Mouse (Mus musculus) frontal cortex, postnatal 25 days (tissue): ENCODE results near the gene Nos1ap.

Experiments used
- DNase-seq, 2 experiments: peaks; one replicate each; pipeline ENCODE4 v3.0.0; 2022; ENCODE audit warnings: low spot score in 2 of 2

The Nos1ap gene

GRCm38 (mm10) chr1:170546297-170546696, 43.4 kb downstream of the Nos1ap start:
- DNase-seq: no peak

DNA sequence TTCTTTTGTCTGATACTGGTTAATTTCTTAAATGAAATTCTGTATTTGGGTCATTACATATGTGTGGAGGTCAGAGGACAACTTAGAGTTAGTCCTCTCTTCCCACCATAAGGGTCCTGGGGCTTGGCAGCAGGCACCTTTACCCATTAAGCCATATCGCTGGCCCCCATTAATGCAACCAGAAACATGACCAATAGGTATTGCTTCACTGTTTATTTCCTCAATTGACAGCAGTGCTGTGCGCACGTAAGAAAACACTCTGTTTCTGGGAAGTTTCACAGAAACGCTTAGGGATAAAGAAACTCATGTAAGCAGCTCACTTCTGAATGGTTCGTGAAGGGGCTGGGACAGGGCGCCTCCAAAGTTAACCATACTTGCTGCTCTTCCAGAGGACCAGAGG, 44.4 kb downstream of the Nos1ap start:
- DNase-seq: no peak

- no peak for DNase-seq
Measured at GRCm38 (mm10) chr1:170539507-170539906, 50.2 kb downstream of the Nos1ap start.

GRCm38 (mm10) chr1:170538481-170539061, 51.1 kb downstream of the Nos1ap start:
- no peak for DNase-seq

GRCm38 (mm10) chr1:170536344-170536743, 53.3 kb downstream of the Nos1ap start:
- DNase-seq: no peak

GRCm38 (mm10) chr1:170535221-170535620, 54.4 kb downstream of the Nos1ap start:
- DNase-seq: no peak

DNA sequence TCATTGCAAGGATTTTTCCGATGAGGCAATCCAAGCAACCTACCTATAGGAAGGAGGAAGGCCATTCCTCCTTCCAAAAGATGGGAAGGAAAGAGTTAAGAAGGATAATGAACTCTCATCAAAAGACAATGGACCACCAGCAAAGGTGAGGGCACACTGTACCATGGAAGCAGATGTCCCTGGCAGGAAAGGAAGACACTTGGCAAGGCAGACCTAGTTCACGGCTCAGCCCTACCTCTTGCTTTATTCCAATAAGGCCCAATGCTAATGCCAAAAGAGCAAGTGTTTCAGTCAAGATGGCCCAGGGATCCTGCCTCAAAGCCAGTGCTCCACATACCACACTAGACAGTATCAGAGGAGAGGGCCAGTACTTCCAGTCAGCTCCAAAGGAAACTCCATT, 58.4 kb downstream of the Nos1ap start:
- no peak for DNase-seq

- no peak for DNase-seq
Measured at GRCm38 (mm10) chr1:170530456-170530855, 59.2 kb downstream of the Nos1ap start.

GRCm38 (mm10) chr1:170522891-170523290, 66.8 kb downstream of the Nos1ap start:
- no peak for DNase-seq

GRCm38 (mm10) chr1:170521520-170522205, 68.0 kb downstream of the Nos1ap start:
- DNase-seq: no peak

DNA sequence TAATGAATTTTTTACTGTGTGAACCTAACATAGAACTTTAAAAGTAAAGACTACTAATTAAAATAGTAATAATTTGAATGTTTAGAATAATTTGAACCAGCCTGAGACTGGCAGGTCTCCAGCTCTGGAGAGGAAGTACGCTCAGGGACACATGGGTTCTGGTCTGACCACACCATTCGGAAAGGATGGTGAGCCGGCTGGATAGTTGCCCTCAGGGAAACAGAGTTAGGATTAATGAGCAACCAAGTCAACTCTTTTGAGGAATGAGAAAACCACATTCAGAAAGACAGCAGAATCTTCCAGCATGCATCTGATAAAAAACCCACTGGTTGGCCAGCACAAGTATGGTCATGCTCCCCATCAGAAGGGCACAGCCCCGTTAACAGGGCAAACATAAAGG, 69.5 kb downstream of the Nos1ap start:
- no peak for DNase-seq

GRCm38 (mm10) chr1:170519631-170520030, 70.0 kb downstream of the Nos1ap start:
- no peak for DNase-seq

DNA sequence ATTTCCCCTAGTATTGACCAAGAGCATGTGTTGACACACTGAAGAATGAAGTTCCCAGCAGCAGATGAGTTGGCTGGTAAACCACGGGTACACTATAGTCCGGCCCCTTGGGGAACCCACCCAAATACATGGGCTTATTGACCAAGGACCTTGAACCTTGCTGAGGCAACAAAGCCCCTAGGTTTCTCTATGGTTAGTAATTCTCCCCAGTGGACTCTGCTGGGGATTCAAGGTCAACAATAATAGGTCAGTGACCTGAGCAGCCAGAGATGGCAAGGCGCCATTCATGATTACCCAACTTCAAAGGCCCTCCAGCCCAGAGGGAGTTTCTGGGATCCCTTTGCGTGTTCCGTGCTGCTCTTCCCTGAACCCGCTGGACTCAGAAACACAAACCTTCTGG, 73.5 kb downstream of the Nos1ap start:
- DNase-seq: no peak

- no peak for DNase-seq
Measured at GRCm38 (mm10) chr1:170515455-170515854, 74.2 kb downstream of the Nos1ap start.

GRCm38 (mm10) chr1:170514226-170514625, 75.4 kb downstream of the Nos1ap start:
- DNase-seq: no peak

- no peak for DNase-seq
Measured at GRCm38 (mm10) chr1:170512429-170513097, 77.1 kb downstream of the Nos1ap start.

DNA sequence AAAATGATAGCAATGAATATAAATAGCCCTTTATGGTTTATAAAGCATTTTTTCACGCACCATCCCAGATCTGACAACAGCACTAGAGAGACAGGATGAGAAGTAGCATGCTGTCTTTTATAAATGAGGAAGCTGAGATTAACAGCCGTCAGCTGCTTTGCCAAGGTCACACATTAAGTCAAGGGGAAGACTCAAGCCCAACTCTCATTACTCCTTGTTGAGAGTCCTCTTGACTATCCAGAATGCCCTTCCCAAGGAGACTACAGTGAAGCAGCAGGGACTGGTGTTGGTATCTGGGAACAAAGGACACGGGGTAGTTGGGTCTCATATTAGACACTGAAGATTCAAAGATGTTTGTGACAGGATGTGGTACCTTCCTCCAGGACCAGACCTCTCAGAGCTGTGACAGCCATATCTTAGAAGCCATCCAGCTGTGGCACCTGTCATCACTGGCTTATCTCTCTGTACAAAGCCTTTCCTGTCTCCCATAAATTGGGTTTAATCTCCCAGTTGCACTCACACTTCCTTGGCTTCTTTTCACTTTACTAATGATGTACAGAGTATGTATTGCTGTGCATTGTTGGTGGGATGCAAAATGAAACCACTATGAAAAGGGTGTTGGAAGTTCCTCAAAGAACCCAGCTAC, 78.9 kb downstream of the Nos1ap start:
- no peak for DNase-seq

- no peak for DNase-seq
Measured at GRCm38 (mm10) chr1:170506309-170506708, 83.4 kb downstream of the Nos1ap start.

GRCm38 (mm10) chr1:170505107-170505506, 84.6 kb downstream of the Nos1ap start:
- DNase-seq: no peak

GRCm38 (mm10) chr1:170504378-170504777, 85.3 kb downstream of the Nos1ap start:
- no peak for DNase-seq

DNA sequence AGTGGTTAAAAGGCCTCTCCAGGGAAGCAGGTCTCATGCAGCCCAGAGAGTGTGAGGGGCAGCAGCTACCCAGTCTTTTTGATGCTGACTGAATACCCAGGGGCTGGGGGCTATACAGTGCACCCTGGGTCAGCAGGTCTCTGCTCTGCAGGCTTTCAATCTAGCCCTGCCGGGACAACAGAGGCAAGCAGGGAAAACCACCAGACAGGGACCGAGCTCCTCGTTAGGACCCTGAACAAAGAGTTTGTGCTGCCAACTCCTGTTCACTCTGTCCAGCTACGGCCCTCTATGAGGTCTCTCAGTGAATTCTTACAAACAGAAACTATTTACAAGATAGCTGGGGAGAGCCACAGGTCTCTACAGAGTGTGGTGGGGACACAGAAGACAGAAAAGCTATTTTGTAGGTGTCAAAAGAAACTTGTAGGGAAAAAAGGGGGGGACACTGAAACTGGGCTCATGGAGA, 86.4 kb downstream of the Nos1ap start:
- no peak for DNase-seq

DNA sequence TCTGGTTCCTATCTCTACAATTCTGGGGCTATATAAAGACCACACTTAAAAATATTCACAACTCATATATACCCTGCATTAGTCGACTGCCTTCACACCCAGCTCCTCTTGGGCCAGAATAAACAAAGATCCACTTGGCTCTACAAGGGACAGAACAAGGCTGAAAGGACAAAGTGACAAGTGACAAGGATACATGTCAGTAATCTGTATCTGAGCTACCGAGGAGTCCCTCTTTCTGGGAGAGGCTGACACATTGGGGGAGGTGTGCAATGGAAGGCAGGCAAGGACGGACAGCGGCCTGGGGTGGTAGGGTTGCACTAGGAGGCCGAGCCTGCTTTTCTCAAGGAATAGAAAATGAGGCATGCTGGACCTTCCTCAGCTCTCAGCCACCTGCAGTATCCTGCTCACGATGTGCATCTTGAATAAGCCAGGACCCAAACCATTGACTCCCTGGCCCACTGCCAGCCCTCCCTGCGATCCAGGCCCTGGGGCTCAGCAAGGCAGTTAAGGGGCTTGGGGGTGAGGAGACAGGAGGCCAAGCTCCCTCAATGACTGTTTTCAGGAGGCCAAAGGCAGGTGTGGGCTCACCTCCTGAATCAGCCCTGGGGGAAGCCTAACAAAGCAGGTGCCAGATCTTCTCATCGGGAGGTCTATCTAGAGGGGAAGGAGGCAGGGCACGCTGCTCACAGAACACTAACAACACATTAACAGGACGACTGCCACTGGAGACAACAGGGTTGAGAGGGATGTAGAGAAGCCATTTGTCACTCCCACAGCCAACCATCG, 87.0 kb downstream of the Nos1ap start:
- no peak for DNase-seq
